Mouse (Mus musculus) midbrain, embryonic 11.5 days (tissue): ENCODE measurements around the gene Trim67. TPM values are rescaled to one million over a fixed set of nuclear protein-coding genes. Genes with fewer than 3 reads are reported as not detected.

Experiments used
- ATAC-seq: fragments of 200-750 bp; cut with Nextera tagmentation; 2 replicates; pipeline ENCODE4 v1.8.0; 2017; ENCODE audit warnings: moderate TSS enrichment, moderate library complexity; ENCODE audit not compliant: low FRiP score
- DNase-seq: peaks from one replicate; pipeline ENCODE4 v3.0.0; 2015; ENCODE audit warnings: low spot score; ENCODE audit errors: missing footprints
- H3K27ac ChIP-seq: fragments of 300-500 bp; sonication (generic); 2 replicates; pipeline ENCODE4 v1.5.1; 2014; ENCODE audit warnings: low read depth, low read length
- H3K27me3 ChIP-seq: fragments of 300-500 bp; sonication (generic); 2 replicates; pipeline ENCODE4 v1.6.1; 2014; ENCODE audit warnings: mild to moderate bottlenecking, low read length, moderate library complexity, mixed read lengths; ENCODE audit not compliant: control insufficient read depth, insufficient read depth
- H3K36me3 ChIP-seq: fragments of 300-500 bp; sonication (generic); 2 replicates; pipeline ENCODE4 v1.6.1; 2014; ENCODE audit warnings: mild to moderate bottlenecking, low read length, moderate library complexity, mixed read lengths; ENCODE audit not compliant: control insufficient read depth, insufficient read depth
- H3K4me1 ChIP-seq: fragments of 300-500 bp; sonication (generic); 2 replicates; pipeline ENCODE4 v1.6.1; 2014; ENCODE audit warnings: low read length; ENCODE audit not compliant: control insufficient read depth, insufficient read depth
- H3K4me2 ChIP-seq: fragments of 300-500 bp; sonication (generic); 2 replicates; pipeline ENCODE4 v1.6.1; 2014; ENCODE audit warnings: mild to moderate bottlenecking, moderate library complexity
- H3K4me3 ChIP-seq: fragments of 300-500 bp; sonication (generic); 2 replicates; pipeline ENCODE4 v1.5.1; 2014; ENCODE audit warnings: low read depth, low read length
- H3K9ac ChIP-seq: fragments of 300-500 bp; sonication (generic); 2 replicates; pipeline ENCODE4 v1.6.1; 2014; ENCODE audit warnings: low read length
- H3K9me3 ChIP-seq: fragments of 300-500 bp; sonication (generic); 2 replicates; pipeline ENCODE4 v1.6.1; 2016; ENCODE audit warnings: low read length; ENCODE audit not compliant: control insufficient read depth
- whole genome bisulfite sequencing: fragments of 180-500 bp; shearing (Covaris S2); extraction: QIAGEN DNeasy Blood & Tissue Kit; methylation state at CpG from one replicate; pipeline ENCODE4 v1.1.7; 2014; 5-methylcytosine and 5-hydroxymethylcytosine counted together
- polyA plus RNA-seq: library from polyadenylated mRNA; unstranded; fragments of >200 nt; fragmentation: Nextera tagmentation; extraction: Ambion mirVana; gene quantifications from 2 replicates; pipeline ENCODE4 v1.2.1, GENCODE M21; 2014

Trim67 gene
- 2.9 and 3.3 TPM in 2 replicates for polyA plus RNA-seq

DNA sequence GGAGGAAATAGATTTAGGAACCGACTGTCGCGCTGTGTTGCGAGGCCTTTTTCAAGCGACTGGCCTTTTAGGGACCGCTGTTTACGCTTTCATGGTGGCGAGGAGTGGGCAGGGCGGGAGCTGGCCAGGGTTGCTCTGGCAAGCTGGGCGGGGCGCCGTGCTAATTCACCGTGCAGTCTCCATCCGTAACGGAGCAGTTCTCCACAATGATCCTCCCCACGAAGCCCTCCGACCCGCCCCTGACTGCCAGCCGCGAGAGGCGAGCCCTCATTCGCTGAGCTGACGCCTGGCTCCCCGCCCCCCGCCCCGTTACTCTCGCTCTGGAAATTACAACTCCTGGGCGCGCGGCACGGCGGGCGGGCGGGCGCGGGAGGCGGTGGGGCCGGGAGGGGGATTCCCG, at the start of gene Trim67:
TSS of gene Trim67 (plus strand) at position 385 of the 400 bp plus-strand sequence.
- H3K9me3 ChIP-seq, result no peaks in the 10 kb centered on the region
- ATAC-seq, result peak; percentile 92
- DNase-seq, result peak; percentile 96
- H3K9ac ChIP-seq, result peak within 1 kb of the TSS; percentile 61
- peak within 1 kb of the TSS; percentile 58 for H3K4me3 ChIP-seq
- H3K27me3 ChIP-seq, result peaks cover 49% of the 10 kb centered on the region
- no peaks in the 10 kb centered on the region for H3K36me3 ChIP-seq
- H3K27ac ChIP-seq, result peak within 1 kb of the TSS; percentile 67
- 1% methylated on average over 39 of the region's 39 CpGs for WGBS
- peaks cover 21% of the 10 kb centered on the region for H3K4me1 ChIP-seq
- peak within 1 kb of the TSS; percentile 94 for H3K4me2 ChIP-seq

DNA sequence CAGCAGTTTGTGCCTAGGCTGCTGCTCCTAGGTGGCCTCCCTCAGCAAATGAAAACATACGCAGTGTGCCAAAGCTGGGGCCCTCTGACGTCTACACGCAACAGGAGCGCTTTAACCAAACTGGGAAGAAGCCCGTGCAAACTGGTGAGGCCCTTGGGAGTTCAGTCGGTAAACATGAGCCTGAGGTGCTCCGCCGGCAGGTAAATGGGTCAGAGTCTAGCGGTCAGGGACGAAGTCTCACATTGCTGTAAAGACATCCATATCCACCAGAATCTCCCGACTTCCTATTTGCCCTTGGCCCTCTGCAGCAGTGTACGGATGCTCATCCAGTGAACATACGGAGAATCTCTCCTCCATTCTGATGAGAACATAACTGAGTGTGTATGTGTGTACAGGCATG, 46.2 kb upstream of the Trim67 start:
- DNase-seq (no peak), ATAC-seq (no peak)
- H3K27me3 ChIP-seq, result peaks cover 23% of the 10 kb centered on the region
- H3K4me2 ChIP-seq, result no peak overlapping the region
- 71% methylated on average over 13 of the region's 13 CpGs for WGBS
- no peaks in the 10 kb centered on the region for H3K36me3 ChIP-seq
- H3K9ac ChIP-seq, result no peak overlapping the region
- H3K9me3 ChIP-seq, result no peaks in the 10 kb centered on the region
- H3K27ac ChIP-seq, result no peak overlapping the region
- H3K4me3 ChIP-seq, result no peak overlapping the region
- peaks cover 8% of the 10 kb centered on the region for H3K4me1 ChIP-seq

DNA sequence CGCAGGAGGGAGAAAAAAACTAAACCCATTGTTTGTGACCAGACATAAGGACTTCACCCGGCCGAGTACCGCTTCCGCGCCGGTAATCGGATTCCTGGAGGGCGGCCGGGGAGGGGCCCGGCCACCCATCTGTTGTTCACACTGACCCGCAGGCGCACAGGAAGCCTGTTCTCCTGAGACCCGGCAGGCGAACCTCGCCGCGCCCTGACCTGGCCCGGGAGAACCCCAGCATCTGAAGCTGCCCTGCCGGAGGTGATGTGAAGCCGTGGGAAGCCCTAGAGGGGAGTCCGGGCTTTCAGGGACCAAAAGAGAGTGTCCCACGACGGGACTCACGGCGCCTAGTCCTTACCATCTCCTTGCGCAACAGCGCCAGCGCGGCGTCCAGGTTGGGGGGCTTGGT, 41.7 kb upstream of the Trim67 start:
- Histone ChIP-seq H3K4me2 (peak overlapping the region; percentile 69), H3K9ac (no peak overlapping the region; the same call in 1 of the 2 replicates), H3K4me3 (peak overlapping the region; percentile 46), H3K27ac (no peak overlapping the region), H3K27me3 (peaks cover 42% of the 10 kb centered on the region), H3K4me1 (peaks cover 10% of the 10 kb centered on the region), H3K36me3 (no peaks in the 10 kb centered on the region), H3K9me3 (no peaks in the 10 kb centered on the region)
- peak; percentile 91 for DNase-seq
- under 1% methylated on average over 31 of the region's 31 CpGs for WGBS
- no peak for ATAC-seq

DNA sequence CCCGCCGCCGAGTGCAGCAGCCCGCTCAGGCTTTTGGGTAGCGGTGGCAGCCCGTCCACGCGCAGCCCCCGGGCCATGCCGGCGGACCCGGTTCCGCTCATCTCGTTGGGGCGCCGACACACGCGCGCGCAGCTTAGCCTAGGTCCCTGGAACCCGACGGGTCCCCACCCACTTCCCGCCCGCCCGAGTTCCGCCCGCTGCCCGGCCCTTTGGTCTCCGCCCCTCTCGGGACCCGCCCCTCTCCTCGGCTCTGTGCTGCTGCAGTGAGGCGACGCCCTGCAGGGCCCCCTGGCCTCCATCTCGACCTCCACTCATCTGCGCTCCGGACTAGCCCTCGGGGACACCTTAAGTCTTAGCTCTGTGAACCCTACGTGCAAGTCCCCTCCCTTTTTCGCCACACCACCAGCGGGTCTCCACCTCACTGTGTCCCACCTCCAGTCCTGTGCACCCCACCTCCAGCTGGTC, 41.2 kb upstream of the Trim67 start, which contains the start of gene Fam89a:
TSS of gene Fam89a (minus strand) at position 124 of the 465 bp plus-strand sequence.
- peak; percentile 52 for ATAC-seq
- 1% methylated on average over 35 of the region's 41 CpGs for WGBS
- H3K4me1 ChIP-seq, result peaks cover 10% of the 10 kb centered on the region
- H3K4me3 ChIP-seq, result peak within 1 kb of the TSS; percentile 46
- DNase-seq, result peak; percentile 93
- H3K9me3 ChIP-seq, result no peaks in the 10 kb centered on the region
- no peaks in the 10 kb centered on the region for H3K36me3 ChIP-seq
- H3K27ac ChIP-seq, result no peak within 1 kb of the TSS
- peak within 1 kb of the TSS; percentile 69 for H3K4me2 ChIP-seq
- H3K9ac ChIP-seq, result peak within 1 kb of the TSS; percentile 12; the same call in 1 of the 2 replicates
- peaks cover 42% of the 10 kb centered on the region for H3K27me3 ChIP-seq

DNA sequence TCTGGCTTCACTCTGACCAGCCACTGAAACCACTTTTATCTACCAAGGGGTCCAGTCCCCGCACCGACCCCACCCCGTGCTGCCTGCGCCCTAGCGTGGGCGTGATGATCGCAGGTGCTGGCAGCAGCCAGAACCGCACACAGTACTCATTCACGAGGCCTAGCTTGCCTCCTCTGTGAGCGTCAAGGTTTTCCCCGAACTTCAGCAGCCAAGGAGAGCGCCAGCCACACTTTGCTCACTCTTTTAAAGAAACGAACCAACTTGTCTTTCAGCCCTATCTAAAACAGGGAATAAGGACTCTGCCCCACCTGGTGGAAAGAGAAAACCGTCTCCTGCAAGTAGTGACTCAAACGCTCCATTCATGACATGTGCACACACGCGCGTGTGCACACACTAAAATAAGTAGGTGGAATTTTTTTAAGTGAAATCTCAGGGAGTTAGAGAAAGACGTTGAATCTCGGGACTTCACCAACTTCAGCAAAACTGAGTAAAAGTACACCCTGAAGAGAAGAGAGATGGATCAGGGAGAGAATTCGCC, 40.5 kb upstream of the Trim67 start:
- DNase-seq (no peak), ATAC-seq (no peak)
- H3K27me3 ChIP-seq, result peaks cover 42% of the 10 kb centered on the region
- WGBS, result 29% methylated on average over 21 of the region's 21 CpGs
- no peaks in the 10 kb centered on the region for H3K36me3 ChIP-seq
- H3K4me2 ChIP-seq, result no peak overlapping the region
- no peak overlapping the region for H3K27ac ChIP-seq
- peaks cover 10% of the 10 kb centered on the region for H3K4me1 ChIP-seq
- no peaks in the 10 kb centered on the region for H3K9me3 ChIP-seq
- H3K9ac ChIP-seq, result no peak overlapping the region
- no peak overlapping the region for H3K4me3 ChIP-seq

DNA sequence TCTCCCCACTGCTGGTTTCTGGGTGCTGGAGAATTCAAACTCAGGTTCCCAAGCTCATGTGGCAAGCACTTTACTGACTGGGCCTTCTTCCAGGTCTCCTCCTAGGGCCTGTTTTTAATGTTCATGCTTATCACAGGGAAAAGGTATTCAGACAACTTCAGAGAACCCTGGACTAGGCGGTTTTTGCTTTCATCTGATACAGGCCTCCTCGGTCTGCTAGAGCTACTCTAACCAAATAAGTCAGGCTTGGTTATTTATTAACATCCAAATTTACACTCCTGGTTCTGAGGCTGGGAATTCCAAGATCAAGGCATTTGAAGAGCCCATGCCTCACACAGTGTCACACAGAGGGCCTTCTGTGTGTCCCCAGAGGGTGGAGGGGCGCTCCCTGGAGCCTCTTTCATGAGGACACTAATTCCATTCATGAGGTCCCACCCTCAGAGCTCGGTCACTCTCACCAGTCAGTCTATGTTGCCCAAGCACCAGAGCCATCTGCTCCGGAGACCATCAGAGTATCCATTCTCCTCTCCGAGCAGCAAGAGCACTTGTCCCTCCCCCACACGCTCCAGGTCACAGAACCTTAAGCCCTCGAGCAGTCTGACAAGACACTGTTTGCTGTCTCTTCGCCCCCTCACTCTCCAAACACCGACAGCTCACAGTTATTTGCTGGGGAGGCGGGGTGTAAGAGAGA, 38.6 kb upstream of the Trim67 start:
- no peaks in the 10 kb centered on the region for H3K36me3 ChIP-seq
- no peak overlapping the region for H3K9ac ChIP-seq
- no peak overlapping the region for H3K4me3 ChIP-seq
- no peaks in the 10 kb centered on the region for H3K9me3 ChIP-seq
- 16% methylated on average over 11 of the region's 11 CpGs for WGBS
- DNase-seq (peak; percentile 85), ATAC-seq (peak; percentile 61)
- peaks cover 10% of the 10 kb centered on the region for H3K4me1 ChIP-seq
- H3K4me2 ChIP-seq, result no peak overlapping the region
- H3K27me3 ChIP-seq, result peaks cover 42% of the 10 kb centered on the region
- no peak overlapping the region for H3K27ac ChIP-seq

DNA sequence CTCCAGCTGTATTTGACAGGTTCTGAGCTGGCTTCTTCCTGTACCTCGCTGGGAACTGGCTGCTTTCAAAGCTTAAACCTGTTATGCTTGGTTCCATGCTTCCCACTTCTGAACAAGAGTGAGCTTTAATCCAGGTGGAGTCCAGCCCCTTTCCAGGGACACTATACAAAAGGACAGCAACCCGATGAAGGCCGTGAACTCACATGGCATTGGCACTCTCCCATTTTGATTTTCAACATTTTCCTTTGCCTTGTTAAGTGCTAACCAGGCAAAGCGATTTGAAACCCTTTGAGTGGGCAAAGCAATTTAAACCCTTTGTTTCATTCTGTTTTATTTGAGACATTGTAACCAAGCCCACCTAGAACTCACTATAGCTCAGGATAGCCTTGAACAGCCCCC, 38.1 kb upstream of the Trim67 start:
- peaks cover 38% of the 10 kb centered on the region for H3K27me3 ChIP-seq
- WGBS, result 35% methylated on average over 4 of the region's 4 CpGs
- H3K9ac ChIP-seq, result no peak overlapping the region
- no peak overlapping the region for H3K4me2 ChIP-seq
- DNase-seq, result no peak
- peaks cover 10% of the 10 kb centered on the region for H3K4me1 ChIP-seq
- H3K4me3 ChIP-seq, result no peak overlapping the region
- no peaks in the 10 kb centered on the region for H3K9me3 ChIP-seq
- H3K27ac ChIP-seq, result no peak overlapping the region
- H3K36me3 ChIP-seq, result no peaks in the 10 kb centered on the region
- ATAC-seq, result no peak

DNA sequence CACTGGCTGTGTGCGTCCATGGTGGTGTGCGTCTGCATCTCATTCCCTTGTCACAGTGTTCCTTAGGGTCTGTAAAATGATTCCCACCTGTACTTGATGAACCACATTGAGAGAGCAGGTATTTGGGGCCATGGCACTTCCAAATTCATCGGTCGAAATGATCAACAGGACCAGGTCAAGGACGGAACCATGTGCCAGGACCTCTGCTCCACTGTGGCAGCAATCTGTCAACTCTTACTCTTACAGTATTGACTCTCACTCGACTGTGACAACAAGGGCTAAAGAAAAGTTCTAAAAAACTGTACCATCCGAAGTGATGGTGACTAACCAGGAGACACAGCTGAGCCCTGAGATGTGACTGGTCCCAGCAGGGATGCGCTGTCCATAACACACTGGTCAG, 37.4 kb upstream of the Trim67 start:
- WGBS, result 85% methylated on average over 8 of the region's 8 CpGs
- Histone ChIP-seq H3K9ac (no peak overlapping the region), H3K4me2 (no peak overlapping the region), H3K27me3 (peaks cover 31% of the 10 kb centered on the region), H3K27ac (no peak overlapping the region), H3K4me3 (no peak overlapping the region), H3K4me1 (peaks cover 10% of the 10 kb centered on the region), H3K36me3 (no peaks in the 10 kb centered on the region), H3K9me3 (no peaks in the 10 kb centered on the region)
- DNase-seq (no peak), ATAC-seq (no peak)

DNA sequence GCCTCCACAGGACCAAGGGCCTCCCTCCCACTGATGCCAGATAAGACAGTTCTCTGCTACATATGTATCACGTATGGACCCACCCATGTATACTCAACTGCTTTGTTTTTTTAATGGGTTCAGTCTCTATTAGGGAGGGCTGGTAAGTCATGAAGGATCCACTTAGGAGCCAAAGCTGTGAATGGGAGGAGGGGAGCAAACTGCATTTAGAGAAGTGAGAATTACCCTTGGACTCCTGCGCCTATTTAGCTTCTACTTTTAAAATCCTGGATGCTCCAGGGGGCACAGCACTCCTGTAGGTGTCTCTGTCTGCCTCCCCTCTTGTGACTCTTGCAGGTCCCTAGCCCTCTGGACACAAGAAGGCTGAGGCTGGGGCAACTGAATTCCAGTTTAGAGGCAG, 36.7 kb upstream of the Trim67 start:
- Histone ChIP-seq H3K9ac (no peak overlapping the region), H3K4me1 (peaks cover 7% of the 10 kb centered on the region), H3K4me2 (no peak overlapping the region), H3K27ac (no peak overlapping the region), H3K4me3 (no peak overlapping the region), H3K9me3 (no peaks in the 10 kb centered on the region), H3K27me3 (peaks cover 24% of the 10 kb centered on the region), H3K36me3 (no peaks in the 10 kb centered on the region)
- DNase-seq (no peak), ATAC-seq (no peak)
- 62% methylated on average over 2 of the region's 2 CpGs for WGBS
